Mouse (Mus musculus) lung, adult 2 months (tissue): ENCODE results near the gene Kcnn1. TPM values are rescaled to one million over a fixed set of nuclear protein-coding genes. Genes with fewer than 3 reads are reported as not detected.
A peak's percentile ranks its signal among the peaks of the same experiment; 100 is the strongest.
"Not testable (repeated sequence)": the region's sequence is repeated elsewhere in the genome, so short reads cannot be mapped to it uniquely, and the experiment has no call there.

Experiments used
- DNase-seq: peaks from one replicate; pipeline ENCODE4 v3.0.0; 2022
- H3K4me1 ChIP-seq: fragments of 200-500 bp; 2 replicates; pipeline ENCODE4 v1.6.1; 2011; ENCODE audit warnings: low read length; ENCODE audit not compliant: control insufficient read depth, insufficient read depth
- H3K4me3 ChIP-seq: fragments of 200-500 bp; replicated peaks from 2 replicates; pipeline ENCODE3; 2011; ENCODE audit warnings: low read depth, mild to moderate bottlenecking, control low read depth, low read length; ENCODE audit errors: extremely low read depth
- CTCF ChIP-seq: fragments of 200-500 bp; IDR thresholded peaks from 2 replicates; pipeline ENCODE4 v1.5.1; 2011; ENCODE audit warnings: mild to moderate bottlenecking, low read length, control low read depth; ENCODE audit not compliant: insufficient read depth
- POLR2A ChIP-seq: fragments of 200-500 bp; IDR thresholded peaks from 2 replicates; pipeline ENCODE4 v1.6.1; 2011; ENCODE audit warnings: low read depth, mild to moderate bottlenecking, control low read depth, low read length, borderline replicate concordance; ENCODE audit errors: extremely low read depth
- whole genome bisulfite sequencing: fragments of 180-500 bp; shearing (Covaris S2); methylation state at CpG from one replicate; pipeline ENCODE4 v1.1.7; 2018; 5-methylcytosine and 5-hydroxymethylcytosine counted together
- polyA plus RNA-seq: library from polyadenylated mRNA; depleted of rRNA; stranded (reverse); fragments of >200 nt; gene quantifications from 2 replicates; pipeline ENCODE4 v1.2.3, GENCODE M21; 2012

The Kcnn1 gene
- polyA plus RNA-seq, 1 experiment: 5.0 TPM

GRCm38 (mm10) chr8:70827010-70827409 is 36.0 kb downstream of the Kcnn1 start:
- WGBS: 94% methylated on average over 2 of the region's 2 CpGs
- TF ChIP-seq CTCF: no peak
- no peak for TF ChIP-seq POLR2A
- no peaks in the 10 kb centered on the region; the same call in 1 of the 2 replicates for H3K4me1 ChIP-seq
- no peak for DNase-seq
- no peak overlapping the region for H3K4me3 ChIP-seq

GRCm38 (mm10) chr8:70825816-70826215 is 37.2 kb downstream of the Kcnn1 start:
- no peak overlapping the region for H3K4me3 ChIP-seq
- TF ChIP-seq CTCF (no peak), POLR2A (no peak)
- H3K4me1 ChIP-seq: no peaks in the 10 kb centered on the region; the same call in 1 of the 2 replicates
- 84% methylated on average over 8 of the region's 8 CpGs for WGBS
- no peak for DNase-seq

- H3K4me1 ChIP-seq: no peaks in the 10 kb centered on the region; the same call in 1 of the 2 replicates
- H3K4me3 ChIP-seq: no peak overlapping the region
- no peak for TF ChIP-seq POLR2A
- TF ChIP-seq CTCF: no peak
- no peak for DNase-seq
- 88% methylated on average over 7 of the region's 7 CpGs for WGBS
These were observed 39.3 kb downstream of the Kcnn1 start for GRCm38 (mm10) chr8:70823802-70824201.

- WGBS: 84% methylated on average over 3 of the region's 3 CpGs
- not testable (repeated sequence) for DNase-seq, H3K4me3 ChIP-seq, H3K4me1 ChIP-seq
These were observed 40.5 kb downstream of the Kcnn1 start for GRCm38 (mm10) chr8:70822594-70822993.

DNA sequence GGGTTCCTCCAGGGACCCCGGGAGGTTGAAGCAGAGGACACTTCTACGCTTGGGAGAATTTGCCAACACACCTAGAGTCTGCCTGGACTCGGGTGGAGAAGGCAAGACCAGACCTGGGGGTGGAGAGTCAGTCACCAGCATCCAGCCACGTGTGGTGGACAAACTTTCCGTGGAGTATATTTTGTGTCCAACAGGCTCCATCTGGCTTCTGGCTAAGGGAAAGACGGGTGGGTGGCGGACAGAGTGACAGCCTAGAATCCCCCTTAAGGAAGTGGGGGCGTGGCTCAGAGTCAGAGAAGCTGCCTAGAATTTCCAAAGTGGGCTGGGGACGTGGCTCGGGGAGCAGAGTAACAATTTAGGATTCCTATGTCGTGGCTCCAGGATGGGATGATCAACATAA is 41.1 kb downstream of the Kcnn1 start:
- no peaks in the 10 kb centered on the region; the same call in 1 of the 2 replicates for H3K4me1 ChIP-seq

GRCm38 (mm10) chr8:70821399-70821962 is 41.6 kb downstream of the Kcnn1 start:
- peak; percentile 71 for DNase-seq
- WGBS: 16% methylated on average over 30 of the region's 30 CpGs
- no peak for TF ChIP-seq POLR2A
- TF ChIP-seq CTCF: peak; percentile 92
- Histone ChIP-seq H3K4me3 (no peak overlapping the region), H3K4me1 (no peaks in the 10 kb centered on the region; the same call in 1 of the 2 replicates)

More for the DNA sequence above, 41.1 kb downstream of the Kcnn1 start:
- no peak overlapping the region for H3K4me3 ChIP-seq
- TF ChIP-seq POLR2A: no peak
- TF ChIP-seq CTCF: no peak
- 41% methylated on average over 11 of the region's 11 CpGs for WGBS
- no peak for DNase-seq

DNA sequence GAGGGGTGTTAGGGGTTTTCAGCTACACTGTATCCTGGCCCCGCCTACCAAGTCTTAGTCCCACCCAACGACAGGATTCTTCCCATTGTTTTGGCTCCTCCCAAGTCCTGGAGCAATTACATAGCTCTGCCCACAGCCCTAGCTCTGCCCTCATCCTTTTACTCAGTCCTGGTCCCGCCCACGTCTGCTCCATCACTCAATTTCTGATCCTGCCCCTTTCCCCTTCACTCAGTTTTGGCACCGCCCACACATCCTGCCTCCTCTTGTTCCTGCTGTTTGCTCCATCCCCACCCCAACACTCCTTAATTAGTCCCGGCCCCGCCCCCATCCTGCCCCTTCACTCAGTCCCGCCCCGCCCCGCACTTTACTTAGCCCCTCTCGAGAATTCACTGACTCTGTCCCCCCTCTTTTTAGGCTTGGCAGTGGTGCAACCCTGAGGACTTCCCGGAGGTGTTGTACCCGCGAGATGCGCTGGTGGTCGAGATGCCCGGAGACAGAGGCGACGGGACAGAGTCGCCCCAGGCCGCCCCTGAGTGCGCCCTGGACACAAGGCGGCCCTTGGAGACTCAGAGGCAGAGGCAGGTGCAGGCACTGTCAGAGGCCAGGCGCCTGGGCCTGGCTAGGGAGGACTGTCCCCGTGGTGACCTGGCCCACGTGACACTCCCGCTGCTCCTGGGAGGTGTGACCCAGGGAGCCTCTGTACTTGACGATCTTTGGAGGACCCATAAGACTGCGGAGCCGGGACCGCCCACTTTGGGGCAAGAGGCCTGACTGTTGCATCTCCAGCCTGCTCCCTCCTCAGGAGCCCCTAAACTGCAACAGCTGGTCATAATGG is 42.7 kb downstream of the Kcnn1 start:
- Histone ChIP-seq H3K4me3 (peak overlapping the region; percentile 26), H3K4me1 (no peaks in the 10 kb centered on the region; the same call in 1 of the 2 replicates)
- peak; percentile 78 for DNase-seq
- TF ChIP-seq CTCF (no peak), POLR2A (no peak)
- 16% methylated on average over 31 of the region's 31 CpGs for WGBS

- no peak overlapping the region for H3K4me3 ChIP-seq
- no peaks in the 10 kb centered on the region; the same call in 1 of the 2 replicates for H3K4me1 ChIP-seq
- peak; percentile 65 for DNase-seq
- WGBS: 10% methylated on average over 30 of the region's 30 CpGs
- no peak for TF ChIP-seq CTCF
- TF ChIP-seq POLR2A: 0 out of 2 replicates have a peak, but pooled peaks have one; percentile 7
These were observed 46.4 kb downstream of the Kcnn1 start for GRCm38 (mm10) chr8:70816679-70817078.

- no peak for DNase-seq
- TF ChIP-seq CTCF (no peak), POLR2A (no peak)
- WGBS: 57% methylated on average over 4 of the region's 4 CpGs
- no peaks in the 10 kb centered on the region for H3K4me1 ChIP-seq
- no peak overlapping the region for H3K4me3 ChIP-seq
These were observed 50.2 kb downstream of the Kcnn1 start for GRCm38 (mm10) chr8:70812885-70813284.

- H3K4me3 ChIP-seq: no peak overlapping the region
- H3K4me1 ChIP-seq: no peaks in the 10 kb centered on the region
- no peak for DNase-seq
- WGBS: 62% methylated on average over 4 of the region's 4 CpGs
- TF ChIP-seq CTCF: no peak
- no peak for TF ChIP-seq POLR2A
These were observed 51.0 kb downstream of the Kcnn1 start for GRCm38 (mm10) chr8:70812055-70812454.
